Mouse (Mus musculus) liver, adult 2 months (tissue): ENCODE data around the gene Ston1.

Experiments
- CTCF ChIP-seq: fragments of 200-500 bp; IDR thresholded peaks from 2 replicates; pipeline ENCODE4 v1.5.1; 2011; ENCODE audit warnings: low read depth, low read length, control low read depth
- POLR2A ChIP-seq: fragments of 200-500 bp; IDR thresholded peaks from 2 replicates; pipeline ENCODE4 v1.6.1; 2011; ENCODE audit warnings: low read length, control low read depth; ENCODE audit not compliant: insufficient read depth; ENCODE audit errors: extremely low read depth

DNA sequence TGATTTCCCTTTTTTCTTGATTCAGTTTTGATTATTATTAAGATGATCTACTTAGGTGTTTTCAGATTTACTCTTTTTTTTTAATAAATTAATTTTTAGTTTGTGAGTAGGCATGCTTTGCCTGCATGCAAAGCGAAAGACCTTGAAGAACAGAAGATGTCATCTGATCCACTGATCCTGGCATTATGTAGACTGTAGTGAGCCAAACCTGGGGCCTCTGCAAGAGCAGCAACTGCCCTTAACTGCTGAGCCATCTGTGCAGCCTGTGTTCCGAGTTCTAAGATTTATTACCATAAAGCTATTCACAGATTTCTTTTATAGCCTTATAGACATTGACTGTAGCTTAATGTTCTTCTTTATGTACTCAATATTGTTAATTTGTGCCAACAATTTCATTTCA is 8.6 kb downstream of the Ston1 start:
- no peak for TF ChIP-seq CTCF
- TF ChIP-seq POLR2A = no peak
